ENCODE assay signal across 17 mouse cellular contexts in genomic region chr1:190159457-190159856, GRCm38 (mm10). TPM values are rescaled to one million over a fixed set of nuclear protein-coding genes. Genes with fewer than 3 reads are reported as not detected.
DNase-seq lines count a peak whose midpoint lies in the region; ATAC-seq lines count a peak whose summit lies in the region.
"Had no signal": no experiment of that assay in that cellular context is flagged by ENCODE, and none has a peak within 500 bp of the region (broad histone marks: within the 10 kb centered on the region; RNA-seq: fewer than 3 reads in every experiment).

No protein-coding gene starts in this region.

- H3K4me2 ChIP-seq in forebrain, embryonic 11.5 days (ENCODE audit: low read depth, low read length, severe bottlenecking): no peak overlapping the region
- H3K4me2 ChIP-seq in forebrain, embryonic 16.5 days (ENCODE audit: low read length): no peak overlapping the region
- H3K4me2 ChIP-seq in hindbrain, embryonic 11.5 days (replicated peaks; ENCODE audit: low read depth, low read length): no peak overlapping the region
- no peak overlapping the region for H3K4me2 ChIP-seq in hindbrain, embryonic 13.5 days
- H3K4me2 ChIP-seq: heart, embryonic 12.5 days; hindbrain, embryonic 12.5 days; intestine, embryonic 15.5 days had no signal

- no peak overlapping the region for H3K9ac ChIP-seq in forebrain, embryonic 11.5 days (ENCODE audit: low read length)
- no peak overlapping the region for H3K9ac ChIP-seq in forebrain, embryonic 16.5 days (replicated peaks; ENCODE audit: low read depth, low read length)
- no peak overlapping the region for H3K9ac ChIP-seq in hindbrain, embryonic 11.5 days (ENCODE audit: low read depth, low read length)
- H3K9ac ChIP-seq in hindbrain, embryonic 13.5 days: no peak overlapping the region
- H3K9ac ChIP-seq: heart, embryonic 12.5 days; hindbrain, embryonic 12.5 days; intestine, embryonic 15.5 days had no signal

- peak; percentile 56 for ATAC-seq in forebrain, embryonic 11.5 days (replicated peaks; ENCODE audit: low FRiP score)
- ATAC-seq in forebrain, embryonic 16.5 days: no peak
- ATAC-seq in hindbrain, embryonic 11.5 days (ENCODE audit: low FRiP score): no peak
- no peak for ATAC-seq in hindbrain, embryonic 13.5 days (ENCODE audit: low FRiP score)
- ATAC-seq: activated CD4-positive, CD25-positive, alpha-beta regulatory T cell, adult 4 months; intestine, embryonic 15.5 days; Patski had no signal

- no peaks in the 10 kb centered on the region; the same call in 1 of the 2 replicates for H3K27me3 ChIP-seq in forebrain, embryonic 11.5 days (ENCODE audit: control insufficient read depth, insufficient read depth, low read length)
- peaks cover 11% of the 10 kb centered on the region; the same call in 1 of the 2 replicates for H3K27me3 ChIP-seq in forebrain, embryonic 16.5 days (replicated peaks; ENCODE audit: control insufficient read depth, insufficient read depth, low read length)
- H3K27me3 ChIP-seq in hindbrain, embryonic 11.5 days (ENCODE audit: control insufficient read depth, insufficient read depth, low read length): no peaks in the 10 kb centered on the region
- H3K27me3 ChIP-seq in hindbrain, embryonic 13.5 days: no peaks in the 10 kb centered on the region
- H3K27me3 ChIP-seq: heart, embryonic 12.5 days; intestine, embryonic 15.5 days; Patski had no signal

- 30% methylated on average over 11 of the region's 11 CpGs for WGBS in forebrain, embryonic 11.5 days
- WGBS in forebrain, embryonic 16.5 days: 27% methylated on average over 11 of the region's 11 CpGs
- WGBS in hindbrain, embryonic 11.5 days: 49% methylated on average over 11 of the region's 11 CpGs
- 38% methylated on average over 11 of the region's 11 CpGs for WGBS in hindbrain, embryonic 13.5 days

- no peaks in the 10 kb centered on the region for H3K36me3 ChIP-seq in forebrain, embryonic 11.5 days (ENCODE audit: control insufficient read depth, insufficient read depth, low read length)
- no peaks in the 10 kb centered on the region for H3K36me3 ChIP-seq in forebrain, embryonic 16.5 days (ENCODE audit: control insufficient read depth, insufficient read depth)
- no peaks in the 10 kb centered on the region for H3K36me3 ChIP-seq in hindbrain, embryonic 11.5 days (ENCODE audit: control insufficient read depth, insufficient read depth, low read length)
- 0 out of 2 replicates have a peak, but pooled peaks cover 7% of the 10 kb centered on the region for H3K36me3 ChIP-seq in hindbrain, embryonic 13.5 days
- H3K36me3 ChIP-seq: intestine, embryonic 15.5 days had no signal

- H3K4me3 ChIP-seq in forebrain, embryonic 11.5 days (ENCODE audit: low read depth, low read length): no peak overlapping the region
- H3K4me3 ChIP-seq in forebrain, embryonic 16.5 days (replicated peaks; ENCODE audit: low read length): no peak overlapping the region
- no peak overlapping the region for H3K4me3 ChIP-seq in hindbrain, embryonic 11.5 days (ENCODE audit: low read depth, low read length)
- no peak overlapping the region for H3K4me3 ChIP-seq in hindbrain, embryonic 13.5 days
- H3K4me3 ChIP-seq: embryonic facial prominence, embryonic 10.5 days; heart, embryonic 12.5 days; hindbrain, embryonic 12.5 days; intestine, embryonic 15.5 days had no signal

- no peak for DNase-seq in forebrain, embryonic 11.5 days (ENCODE audit: low spot score)
- peak; percentile 45 for DNase-seq in hindbrain, embryonic 11.5 days (ENCODE audit: low spot score)
- DNase-seq in Muller cell, postnatal 12 days (ENCODE audit: inconsistent ontology term): peak; percentile 82
- DNase-seq in retina, postnatal 1 day: peak; percentile 94
- no peak for DNase-seq in urinary bladder, adult 2 months (ENCODE audit: low spot score)
- DNase-seq: adrenal gland, postnatal 14 days; cerebellum, adult 18-20 months; cerebellum, adult 9-11 months; gastrocnemius, postnatal 14 days had no signal

- H3K27ac ChIP-seq in forebrain, embryonic 11.5 days (ENCODE audit: low read depth, low read length): no peak overlapping the region
- H3K27ac ChIP-seq in forebrain, embryonic 16.5 days (ENCODE audit: low read length): no peak overlapping the region
- no peak overlapping the region for H3K27ac ChIP-seq in hindbrain, embryonic 11.5 days (ENCODE audit: low read depth, low read length)
- no peak overlapping the region for H3K27ac ChIP-seq in hindbrain, embryonic 13.5 days
- H3K27ac ChIP-seq: embryonic facial prominence, embryonic 10.5 days; hindbrain, embryonic 12.5 days; intestine, embryonic 15.5 days had no signal

- peaks cover 5% of the 10 kb centered on the region for H3K4me1 ChIP-seq in forebrain, embryonic 11.5 days (replicated peaks; ENCODE audit: control insufficient read depth, insufficient read depth, low read length)
- H3K4me1 ChIP-seq in forebrain, embryonic 16.5 days (replicated peaks; ENCODE audit: control insufficient read depth, insufficient read depth, low read length): peaks cover 15% of the 10 kb centered on the region
- H3K4me1 ChIP-seq in hindbrain, embryonic 11.5 days (replicated peaks; ENCODE audit: control insufficient read depth, insufficient read depth, low read length): peaks cover 5% of the 10 kb centered on the region
- H3K4me1 ChIP-seq in hindbrain, embryonic 13.5 days (replicated peaks): peaks cover 44% of the 10 kb centered on the region

- H3K9me3 ChIP-seq in forebrain, embryonic 11.5 days (ENCODE audit: control insufficient read depth, low read length): no peaks in the 10 kb centered on the region
- no peaks in the 10 kb centered on the region for H3K9me3 ChIP-seq in forebrain, embryonic 16.5 days (ENCODE audit: control insufficient read depth, low read length)
- H3K9me3 ChIP-seq in hindbrain, embryonic 11.5 days (ENCODE audit: control insufficient read depth, low read length): no peaks in the 10 kb centered on the region
- H3K9me3 ChIP-seq in hindbrain, embryonic 13.5 days: no peaks in the 10 kb centered on the region
- H3K9me3 ChIP-seq: embryonic facial prominence, embryonic 10.5 days; heart, embryonic 12.5 days; hindbrain, embryonic 12.5 days; intestine, embryonic 15.5 days had no signal

RNA-seq across cellular contexts. Expression of gene Prox1, which starts 11.1 kb away (rescaled TPM):
- 7.6 and 8.5 TPM in 2 replicates for polyA plus RNA-seq in forebrain, embryonic 11.5 days (2014; fragmentation: Nextera tagmentation; extraction: Ambion mirVana)
- polyA plus RNA-seq in forebrain, embryonic 16.5 days (2015; fragmentation: Nextera tagmentation; extraction: Ambion mirVana): 8.1 and 9.4 TPM in 2 replicates
- polyA plus RNA-seq in hindbrain, embryonic 11.5 days (2014; fragmentation: Nextera tagmentation; extraction: Ambion mirVana): 8.5 and 9.0 TPM in 2 replicates
- polyA plus RNA-seq in hindbrain, embryonic 13.5 days (2015; fragmentation: Nextera tagmentation; extraction: Ambion mirVana): 7.8 and 8.8 TPM in 2 replicates
- 0.70 and 1.0 TPM in 2 replicates for polyA plus RNA-seq in urinary bladder, adult 2 months (2012; rRNA removed)

Comparison
In these comparisons a context has a peak if more than half of its experiments do, and no peak if none do; other contexts are left out.
1. DNase-seq: peak in hindbrain, embryonic 11.5 days (single experiment), Muller cell, postnatal 12 days (single experiment) and retina, postnatal 1 day (single experiment); none in forebrain, embryonic 11.5 days (single experiment) and urinary bladder, adult 2 months (single experiment).